Mouse (Mus musculus): ENCODE measurements around the gene Papola. TPM values are rescaled to one million over a fixed set of nuclear protein-coding genes. Genes with fewer than 3 reads are reported as not detected.

Papola gene
- polyA plus RNA-seq, 1 experiment from 2014 or later = 242 TPM

DNA sequence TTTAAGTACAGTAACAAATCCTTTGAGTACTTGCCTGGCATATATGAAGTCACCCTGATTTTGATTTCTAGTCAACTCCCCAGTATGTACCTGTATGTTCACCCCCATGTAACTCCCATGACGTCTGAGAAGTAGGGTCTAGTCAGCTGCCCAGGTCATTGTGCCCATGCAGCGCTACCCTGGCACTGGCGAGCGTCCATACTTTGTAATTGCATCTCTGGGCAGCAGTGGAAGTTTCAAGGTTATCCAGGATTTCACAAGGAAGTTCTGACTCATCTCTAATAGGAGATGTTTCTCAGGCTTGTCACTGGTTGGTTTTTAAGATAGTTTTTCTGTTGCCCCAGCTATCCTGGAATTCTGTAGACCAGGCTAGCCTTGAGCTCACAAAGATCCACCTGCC lies 59.9 kb downstream of the Papola start:
- Histone ChIP-seq H3K27me3 (no peaks in the 10 kb centered on the region), H3K9me3 (no peaks in the 10 kb centered on the region), H3K36me3 (peaks cover 53% of the 10 kb centered on the region), H3K4me1 (peaks cover 13% of the 10 kb centered on the region), H3K4me2 (replicated peaks) (no peak overlapping the region), H3K4me3 (no peak overlapping the region), H3K27ac (no peak overlapping the region), H3K9ac (no peak overlapping the region)
- ATAC-seq (ENCODE audit: low FRiP score, low read depth) = no peak
- 92% methylated on average over 4 of the region's 4 CpGs for WGBS

DNA sequence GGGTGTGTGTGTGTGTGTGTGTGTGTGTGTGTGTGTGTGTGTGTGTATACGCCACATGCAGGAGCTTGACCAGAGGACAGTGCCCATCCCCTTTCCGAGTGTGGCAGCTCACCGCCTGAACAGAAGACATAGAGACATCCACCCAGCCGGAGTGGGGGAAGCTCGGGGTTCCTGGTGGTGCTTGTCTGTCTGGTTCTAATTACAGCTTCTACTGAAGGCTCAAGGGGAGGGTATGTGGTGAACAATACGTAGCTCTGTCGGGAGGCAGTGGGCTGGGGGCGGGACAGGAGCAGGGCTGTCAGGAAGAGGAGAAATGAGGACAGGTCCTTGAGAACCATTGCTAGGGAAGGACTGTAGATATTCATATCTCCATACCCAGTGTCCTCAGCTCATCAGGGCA lies 64.6 kb downstream of the Papola start:
- ATAC-seq (ENCODE audit: low FRiP score, low read depth) = 0 out of 2 replicates have a peak, but pooled peaks have one; percentile 55
- Histone ChIP-seq H3K36me3 (peaks cover 13% of the 10 kb centered on the region), H3K9me3 (no peaks in the 10 kb centered on the region), H3K27ac (no peak overlapping the region), H3K27me3 (no peaks in the 10 kb centered on the region), H3K4me3 (no peak overlapping the region), H3K4me2 (replicated peaks) (no peak overlapping the region), H3K4me1 (peaks cover 14% of the 10 kb centered on the region), H3K9ac (no peak overlapping the region)
- 22% methylated on average over 8 of the region's 8 CpGs for WGBS

DNA sequence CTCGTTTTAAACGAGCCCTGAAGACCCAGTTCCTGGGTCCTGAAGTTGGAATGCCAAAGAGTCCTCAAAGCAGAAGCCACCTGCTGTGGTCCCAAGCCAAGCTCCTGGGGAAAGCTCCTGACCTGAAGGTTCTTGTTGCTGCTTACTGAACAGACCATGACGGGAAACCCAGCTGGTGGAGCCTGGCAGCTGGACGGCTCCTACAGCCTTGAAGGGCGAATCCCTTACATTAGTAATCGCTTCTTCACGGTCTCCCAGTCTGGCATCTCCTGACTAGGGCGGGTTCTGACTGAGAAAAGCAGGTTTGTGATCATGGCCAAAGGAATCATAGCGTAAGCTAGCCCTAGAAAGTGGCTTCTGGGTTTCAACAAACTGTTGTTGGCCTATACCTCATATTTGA lies 66.2 kb downstream of the Papola start:
- no peak for ATAC-seq (ENCODE audit: low FRiP score, low read depth)
- H3K9me3 ChIP-seq = no peaks in the 10 kb centered on the region
- no peak overlapping the region for H3K4me2 ChIP-seq (replicated peaks)
- peaks cover 14% of the 10 kb centered on the region for H3K4me1 ChIP-seq
- H3K36me3 ChIP-seq = peaks cover 7% of the 10 kb centered on the region; the same call in 1 of the 2 replicates
- no peaks in the 10 kb centered on the region for H3K27me3 ChIP-seq
- no peak overlapping the region for H3K27ac ChIP-seq
- no peak overlapping the region for H3K4me3 ChIP-seq
- no peak overlapping the region for H3K9ac ChIP-seq
- 78% methylated on average over 9 of the region's 9 CpGs for WGBS

DNA sequence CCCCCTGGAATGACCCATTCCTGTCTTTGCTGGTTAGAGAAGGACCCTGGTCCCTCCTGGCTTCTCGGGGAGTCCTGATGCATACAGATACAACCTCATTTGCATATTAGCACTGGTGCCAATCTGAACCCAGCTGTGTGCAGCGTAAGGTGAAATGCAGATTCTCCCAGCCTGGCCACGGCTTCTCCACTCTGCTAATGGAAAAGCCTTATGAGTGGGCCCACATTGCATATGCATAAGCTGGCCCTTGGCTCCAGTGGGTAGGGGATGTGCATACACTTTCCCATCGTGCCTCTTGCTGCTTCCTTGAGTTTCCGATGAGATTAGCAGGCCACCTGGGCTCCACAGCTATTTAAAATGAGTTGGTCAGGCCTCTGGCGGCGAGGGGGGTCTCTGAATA lies 68.3 kb downstream of the Papola start:
- no peak overlapping the region for H3K9ac ChIP-seq
- H3K4me1 ChIP-seq = peaks cover 14% of the 10 kb centered on the region
- no peaks in the 10 kb centered on the region for H3K27me3 ChIP-seq
- H3K9me3 ChIP-seq = no peaks in the 10 kb centered on the region
- H3K36me3 ChIP-seq = no peaks in the 10 kb centered on the region
- H3K27ac ChIP-seq = no peak overlapping the region
- ATAC-seq (ENCODE audit: low FRiP score, low read depth) = no peak
- H3K4me2 ChIP-seq (replicated peaks) = no peak overlapping the region
- 69% methylated on average over 7 of the region's 7 CpGs for WGBS
- H3K4me3 ChIP-seq = no peak overlapping the region

DNA sequence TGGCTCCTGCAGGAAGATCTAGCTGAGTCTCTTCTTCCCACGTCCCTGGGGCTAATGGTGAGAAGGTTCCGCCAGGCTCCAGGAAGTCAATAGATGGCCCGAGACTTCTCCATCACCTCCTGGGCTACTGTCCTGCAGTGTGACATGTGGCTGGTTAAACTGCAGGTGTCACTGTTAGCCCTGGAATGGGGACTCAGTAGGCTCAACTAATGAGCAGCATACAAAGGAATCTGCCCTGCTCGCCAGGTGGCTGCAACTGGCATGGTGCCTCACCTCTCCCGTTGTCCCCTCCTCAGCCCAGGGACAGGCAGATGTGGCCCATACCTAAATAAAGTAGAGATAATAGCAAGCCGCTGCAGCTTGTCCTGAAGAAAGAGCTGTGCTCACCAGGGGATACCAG lies 70.1 kb downstream of the Papola start:
- H3K36me3 ChIP-seq = no peaks in the 10 kb centered on the region
- no peaks in the 10 kb centered on the region for H3K4me1 ChIP-seq
- no peaks in the 10 kb centered on the region for H3K9me3 ChIP-seq
- WGBS = 32% methylated on average over 6 of the region's 6 CpGs
- no peaks in the 10 kb centered on the region for H3K27me3 ChIP-seq
- H3K9ac ChIP-seq = no peak overlapping the region
- H3K4me2 ChIP-seq (replicated peaks) = no peak overlapping the region
- no peak overlapping the region for H3K27ac ChIP-seq
- peak; percentile 74; the same call in 1 of the 2 replicates for ATAC-seq (ENCODE audit: low FRiP score, low read depth)
- H3K4me3 ChIP-seq = no peak overlapping the region

DNA sequence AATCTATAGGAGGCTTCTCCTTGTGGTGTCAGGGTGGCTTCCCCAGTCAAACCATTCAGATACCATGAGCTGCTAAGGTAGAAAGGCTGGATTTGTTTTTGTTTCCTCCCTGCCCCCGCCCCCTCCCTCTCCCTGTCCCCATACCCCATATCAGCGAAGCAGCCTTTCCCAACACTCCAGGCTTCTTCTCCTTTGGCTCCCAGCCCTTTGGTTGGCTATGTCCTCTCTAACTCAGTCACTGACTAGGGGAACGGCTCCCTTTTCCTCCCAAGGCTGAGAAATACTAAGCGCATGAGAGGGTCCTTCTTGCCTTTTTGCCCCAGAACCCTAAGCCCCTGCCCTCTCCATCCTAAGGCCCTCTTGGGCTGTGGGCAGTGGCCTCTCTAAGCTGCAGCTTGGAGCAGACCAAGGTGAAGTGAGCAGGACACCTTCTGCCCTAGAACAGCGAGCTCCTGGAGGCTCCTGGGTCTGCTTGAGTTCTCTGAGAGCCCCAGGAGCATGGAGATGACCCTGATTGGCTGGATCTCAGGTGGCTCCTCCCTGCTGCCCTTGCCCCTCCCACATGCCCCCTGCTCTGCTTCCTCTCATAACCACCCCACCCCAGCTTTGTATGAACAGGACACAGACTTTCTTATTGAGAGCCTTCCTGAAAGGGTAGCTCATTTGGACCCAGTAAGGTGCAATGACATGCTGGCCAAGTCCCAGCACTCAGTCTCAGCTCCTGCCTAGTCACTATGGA lies 73.6 kb downstream of the Papola start:
- 78% methylated on average over 5 of the region's 5 CpGs for WGBS

DNA sequence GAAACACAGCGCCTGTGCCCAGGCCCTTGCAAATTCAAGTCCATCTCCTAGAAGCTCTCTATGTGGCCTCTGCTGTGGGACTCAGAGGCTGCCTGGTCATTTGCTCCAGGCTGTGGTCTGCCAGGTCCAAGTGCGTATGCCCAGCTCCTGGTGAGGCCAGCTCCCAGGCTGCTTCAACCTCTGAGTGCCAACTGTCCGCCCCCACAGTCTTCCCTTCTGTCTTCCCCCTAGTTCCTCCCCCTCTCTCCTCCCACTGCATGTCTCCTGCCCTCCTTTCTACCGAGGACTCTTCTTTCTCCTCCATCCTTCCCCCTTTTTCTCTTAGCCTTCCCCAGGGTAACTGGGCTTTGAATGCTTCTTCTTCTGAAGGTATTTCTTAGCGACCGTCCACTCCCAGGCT lies 77.6 kb downstream of the Papola start:
- no peak overlapping the region for H3K27ac ChIP-seq
- ATAC-seq (ENCODE audit: low FRiP score, low read depth) = no peak
- peaks cover 14% of the 10 kb centered on the region for H3K4me1 ChIP-seq
- H3K9me3 ChIP-seq = peaks cover 13% of the 10 kb centered on the region; the same call in 1 of the 2 replicates
- 0 out of 2 replicates have a peak, but pooled peaks cover 5% of the 10 kb centered on the region for H3K36me3 ChIP-seq
- no peak overlapping the region for H3K4me3 ChIP-seq
- H3K9ac ChIP-seq = no peak overlapping the region
- no peaks in the 10 kb centered on the region for H3K27me3 ChIP-seq
- peak overlapping the region; percentile 43; the same call in 1 of the 2 replicates for H3K4me2 ChIP-seq (replicated peaks)
- WGBS = 64% methylated on average over 6 of the region's 6 CpGs

More for the DNA sequence above, 73.6 kb downstream of the Papola start:
- no peak for ATAC-seq (ENCODE audit: low FRiP score, low read depth)
- H3K9me3 ChIP-seq = no peaks in the 10 kb centered on the region
- H3K9ac ChIP-seq = no peak overlapping the region
- 0 out of 2 replicates have a peak, but pooled peaks cover 5% of the 10 kb centered on the region for H3K36me3 ChIP-seq
- H3K27me3 ChIP-seq = no peaks in the 10 kb centered on the region
- no peak overlapping the region for H3K4me3 ChIP-seq
- H3K4me1 ChIP-seq = peaks cover 14% of the 10 kb centered on the region
- H3K4me2 ChIP-seq (replicated peaks) = no peak overlapping the region
- H3K27ac ChIP-seq = no peak overlapping the region

DNA sequence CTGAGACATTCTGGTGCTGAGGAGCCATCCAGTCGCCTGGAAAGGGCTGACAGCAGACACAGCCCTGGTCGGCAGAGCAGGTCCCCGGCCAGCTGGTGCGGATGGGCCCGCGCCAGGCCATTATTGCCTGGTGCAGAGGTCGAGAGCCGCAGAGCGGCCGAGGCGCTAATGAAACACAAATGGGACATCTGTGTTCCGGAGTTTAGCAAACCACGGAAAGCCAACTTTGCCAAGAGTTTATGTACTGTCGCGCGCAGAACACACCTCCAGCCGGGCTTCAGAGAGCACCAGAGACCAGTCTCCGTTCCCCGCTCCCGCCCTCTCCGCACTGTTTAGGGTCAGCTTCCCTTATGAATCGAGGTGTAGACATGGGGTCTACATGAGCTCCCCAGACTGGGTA lies 78.1 kb downstream of the Papola start:
- peak overlapping the region; percentile 43 for H3K4me2 ChIP-seq (replicated peaks)
- 34% methylated on average over 22 of the region's 22 CpGs for WGBS
- ATAC-seq (ENCODE audit: low FRiP score, low read depth) = peak; percentile 44; the same call in 1 of the 2 replicates
- 0 out of 2 replicates have a peak, but pooled peaks cover 5% of the 10 kb centered on the region for H3K36me3 ChIP-seq
- H3K27ac ChIP-seq = no peak overlapping the region
- no peaks in the 10 kb centered on the region for H3K27me3 ChIP-seq
- H3K4me1 ChIP-seq = peaks cover 14% of the 10 kb centered on the region
- H3K9ac ChIP-seq = no peak overlapping the region
- H3K9me3 ChIP-seq = peaks cover 13% of the 10 kb centered on the region; the same call in 1 of the 2 replicates
- no peak overlapping the region for H3K4me3 ChIP-seq

DNA sequence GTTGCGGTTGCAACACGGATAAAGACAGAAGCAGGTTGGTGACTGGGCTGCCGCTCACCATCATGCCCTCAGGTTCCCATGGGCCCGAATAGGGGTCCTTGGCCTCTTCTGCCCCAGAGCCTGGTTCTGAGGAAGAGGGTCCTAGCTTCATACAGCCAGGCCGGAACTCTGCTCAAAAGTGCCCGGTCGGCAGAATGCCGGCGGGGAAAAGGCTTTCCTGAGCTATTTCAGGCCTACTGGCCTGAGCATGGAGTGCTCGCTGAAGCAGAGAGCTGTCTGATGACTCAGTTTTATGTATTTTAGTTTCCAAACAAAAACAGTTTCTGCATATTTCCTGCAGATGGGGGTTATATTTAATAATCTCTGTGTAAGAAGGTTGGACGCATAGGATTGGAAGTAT lies 78.9 kb downstream of the Papola start:
- Histone ChIP-seq H3K27ac (no peak overlapping the region), H3K9me3 (peaks cover 13% of the 10 kb centered on the region; the same call in 1 of the 2 replicates), H3K4me2 (replicated peaks) (no peak overlapping the region), H3K36me3 (0 out of 2 replicates have a peak, but pooled peaks cover 5% of the 10 kb centered on the region), H3K9ac (no peak overlapping the region), H3K27me3 (no peaks in the 10 kb centered on the region), H3K4me3 (no peak overlapping the region), H3K4me1 (peaks cover 14% of the 10 kb centered on the region)
- no peak for ATAC-seq (ENCODE audit: low FRiP score, low read depth)
- 85% methylated on average over 11 of the region's 11 CpGs for WGBS

DNA sequence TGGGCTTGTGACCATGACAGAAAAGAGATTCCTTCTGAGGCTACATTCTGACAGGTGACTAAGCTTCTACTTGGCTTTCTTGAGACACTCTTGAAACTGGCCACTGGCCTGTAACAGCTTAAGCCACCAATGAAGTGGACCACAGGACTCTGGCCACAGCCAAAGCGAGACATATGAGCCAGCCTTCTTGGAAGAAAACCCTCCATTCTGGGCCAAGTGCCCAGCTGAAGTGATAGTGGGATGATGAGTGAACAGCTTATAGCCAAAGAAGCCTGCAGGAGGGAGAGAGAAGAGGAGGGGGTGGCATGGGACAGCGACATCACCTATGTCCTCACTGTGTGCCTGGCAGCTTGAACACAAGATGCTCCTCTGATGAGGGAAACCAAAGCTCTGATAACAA lies 83.2 kb downstream of the Papola start:
- Histone ChIP-seq H3K27ac (no peak overlapping the region), H3K4me1 (peaks cover 10% of the 10 kb centered on the region), H3K9ac (no peak overlapping the region), H3K27me3 (peaks cover 15% of the 10 kb centered on the region), H3K36me3 (no peaks in the 10 kb centered on the region), H3K9me3 (peaks cover 13% of the 10 kb centered on the region; the same call in 1 of the 2 replicates), H3K4me2 (replicated peaks) (no peak overlapping the region), H3K4me3 (no peak overlapping the region)
- no peak for ATAC-seq (ENCODE audit: low FRiP score, low read depth)
- WGBS = 93% methylated on average over 2 of the region's 2 CpGs

DNA sequence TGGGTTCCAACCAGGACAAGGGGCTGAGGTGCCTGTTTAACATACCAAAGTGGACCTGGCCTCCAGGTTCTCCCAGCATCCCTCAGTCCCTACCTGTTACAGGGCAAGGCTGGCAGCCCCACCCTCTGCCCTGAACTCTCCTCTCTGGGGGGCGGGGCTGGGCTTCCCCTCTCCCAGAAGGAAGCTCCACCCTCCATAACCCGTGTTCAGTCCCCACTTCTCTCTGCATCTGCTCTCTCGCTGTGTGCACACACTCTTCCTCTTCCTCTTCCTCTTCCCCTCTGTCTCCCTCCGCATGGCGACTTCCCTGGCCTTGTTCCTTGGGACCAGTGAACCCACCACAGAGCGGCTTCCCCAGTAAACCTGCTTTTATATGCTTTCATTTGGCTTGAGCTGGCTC lies 84.7 kb downstream of the Papola start:
- ATAC-seq (ENCODE audit: low FRiP score, low read depth) = no peak
- H3K36me3 ChIP-seq = no peaks in the 10 kb centered on the region
- peaks cover 15% of the 10 kb centered on the region for H3K27me3 ChIP-seq
- H3K9ac ChIP-seq = no peak overlapping the region
- 34% methylated on average over 6 of the region's 6 CpGs for WGBS
- no peak overlapping the region for H3K27ac ChIP-seq
- peaks cover 13% of the 10 kb centered on the region; the same call in 1 of the 2 replicates for H3K9me3 ChIP-seq
- no peak overlapping the region for H3K4me2 ChIP-seq (replicated peaks)
- H3K4me3 ChIP-seq = no peak overlapping the region
- peaks cover 7% of the 10 kb centered on the region; the same call in 1 of the 2 replicates for H3K4me1 ChIP-seq

DNA sequence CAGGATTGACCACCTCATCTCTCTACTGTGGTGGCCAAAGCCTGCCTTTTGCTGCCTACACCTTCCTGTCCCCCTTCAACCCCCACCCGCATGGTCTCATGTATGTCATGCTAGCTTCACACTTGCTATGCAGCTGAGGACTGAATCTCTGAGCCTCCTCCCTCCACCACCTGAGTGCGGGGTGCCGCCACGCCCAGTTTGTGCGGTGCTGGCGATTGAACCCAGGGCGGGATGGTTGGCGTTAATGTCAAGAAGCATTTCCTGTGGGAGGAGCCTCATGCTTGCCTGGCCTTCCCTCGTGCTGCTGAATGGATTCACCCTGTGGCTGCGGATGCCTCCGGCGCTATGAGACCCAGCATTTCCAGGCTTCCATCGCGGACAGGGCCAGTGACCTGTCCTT lies 85.2 kb downstream of the Papola start:
- Histone ChIP-seq H3K4me3 (no peak overlapping the region), H3K9ac (no peak overlapping the region), H3K27me3 (peaks cover 19% of the 10 kb centered on the region), H3K9me3 (peaks cover 13% of the 10 kb centered on the region; the same call in 1 of the 2 replicates), H3K36me3 (no peaks in the 10 kb centered on the region), H3K4me2 (replicated peaks) (no peak overlapping the region), H3K27ac (no peak overlapping the region), H3K4me1 (peaks cover 7% of the 10 kb centered on the region; the same call in 1 of the 2 replicates)
- 29% methylated on average over 14 of the region's 14 CpGs for WGBS
- ATAC-seq (ENCODE audit: low FRiP score, low read depth) = no peak
